Mouse (Mus musculus): ENCODE measurements around the gene D430041D05Rik. TPM values are rescaled to one million over a fixed set of nuclear protein-coding genes. Genes with fewer than 3 reads are reported as not detected.
A peak's percentile ranks its signal among the peaks of the same experiment; 100 is the strongest.

The D430041D05Rik gene
- 14.0 and 17.3 TPM in 2 replicates for polyA plus RNA-seq (2014; fragmentation: Nextera tagmentation; extraction: Ambion mirVana)

DNA sequence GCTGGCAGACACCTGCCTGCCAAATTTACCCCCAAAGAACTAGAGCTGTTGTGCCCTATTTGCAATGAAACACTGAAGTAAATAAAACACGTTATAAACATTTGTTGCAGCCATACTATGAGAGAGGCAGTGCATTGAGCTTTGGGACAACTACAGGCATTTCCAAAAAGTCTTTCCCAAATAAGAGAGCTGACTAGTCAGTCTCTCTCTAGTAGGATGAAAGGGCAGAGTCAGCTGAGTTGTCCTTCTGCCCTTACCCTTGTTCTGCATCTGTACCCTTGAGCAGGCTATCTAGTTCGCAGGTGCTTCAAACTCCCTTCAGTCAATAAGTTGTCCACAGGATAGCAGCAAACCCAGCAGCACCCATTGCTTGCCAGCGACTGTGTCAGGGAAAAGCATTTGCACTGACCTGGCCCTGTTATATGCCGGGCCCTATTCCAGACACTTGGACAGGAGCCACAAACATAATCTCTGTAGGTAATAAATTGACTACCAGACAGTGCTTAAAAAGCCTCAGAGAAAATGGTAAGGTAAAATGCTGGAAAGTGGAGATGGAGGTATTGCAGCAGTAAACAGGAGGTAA, at the start of gene D430041D05Rik:
Gene D430041D05Rik, minus strand, starts transcription at position 51 of the 583 bp plus-strand sequence.
- no peaks in the 10 kb centered on the region for H3K36me3 ChIP-seq (ENCODE audit: control insufficient read depth, insufficient read depth, low read length)
- peak within 1 kb of the TSS; percentile 72 for H3K4me2 ChIP-seq (ENCODE audit: low read depth, low read length)
- no peaks in the 10 kb centered on the region for H3K27me3 ChIP-seq (ENCODE audit: control insufficient read depth, insufficient read depth, low read length)
- no peak for ATAC-seq (ENCODE audit: low read depth)
- no peaks in the 10 kb centered on the region for H3K9me3 ChIP-seq (ENCODE audit: control insufficient read depth, low read length)
- WGBS = 54% methylated on average over 4 of the region's 4 CpGs
- H3K9ac ChIP-seq (replicated peaks; ENCODE audit: low read depth, low read length) = peak within 1 kb of the TSS; percentile 95
- H3K4me1 ChIP-seq (ENCODE audit: control insufficient read depth, insufficient read depth, low read length) = peaks cover 19% of the 10 kb centered on the region
- H3K4me3 ChIP-seq (ENCODE audit: low read depth, low read length) = peak within 1 kb of the TSS; percentile 88
- H3K27ac ChIP-seq (ENCODE audit: low read depth, low read length) = peak within 1 kb of the TSS; percentile 94

DNA sequence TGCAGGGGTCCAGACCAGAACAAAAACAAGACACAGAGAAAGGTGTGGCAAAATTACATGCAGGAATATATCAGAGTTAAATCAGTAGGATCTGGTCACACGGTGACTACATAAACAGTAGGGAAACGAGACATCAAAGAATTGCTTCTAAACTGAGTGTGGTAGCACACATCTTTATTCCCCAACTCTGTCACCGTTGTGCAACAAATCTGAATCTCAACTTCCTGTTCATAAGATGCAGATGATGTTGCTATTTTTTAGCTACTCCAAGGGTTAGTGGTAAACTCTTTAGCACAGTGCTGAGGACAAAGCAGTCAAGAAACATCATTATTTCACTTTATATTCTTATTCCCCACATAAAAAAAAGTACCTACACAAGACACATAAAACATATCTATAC, 49.2 kb upstream of the D430041D05Rik start:
- no peaks in the 10 kb centered on the region for H3K9me3 ChIP-seq (ENCODE audit: control insufficient read depth, low read length)
- ATAC-seq (ENCODE audit: low read depth) = no peak
- H3K9ac ChIP-seq (replicated peaks; ENCODE audit: low read depth, low read length) = no peak overlapping the region
- H3K4me2 ChIP-seq (ENCODE audit: low read depth, low read length) = no peak overlapping the region
- H3K36me3 ChIP-seq (ENCODE audit: control insufficient read depth, insufficient read depth, low read length) = no peaks in the 10 kb centered on the region
- no peaks in the 10 kb centered on the region for H3K4me1 ChIP-seq (ENCODE audit: control insufficient read depth, insufficient read depth, low read length)
- 65% methylated on average over 3 of the region's 3 CpGs for WGBS
- H3K27me3 ChIP-seq (ENCODE audit: control insufficient read depth, insufficient read depth, low read length) = no peaks in the 10 kb centered on the region
- H3K4me3 ChIP-seq (ENCODE audit: low read depth, low read length) = no peak overlapping the region
- no peak overlapping the region for H3K27ac ChIP-seq (ENCODE audit: low read depth, low read length)

DNA sequence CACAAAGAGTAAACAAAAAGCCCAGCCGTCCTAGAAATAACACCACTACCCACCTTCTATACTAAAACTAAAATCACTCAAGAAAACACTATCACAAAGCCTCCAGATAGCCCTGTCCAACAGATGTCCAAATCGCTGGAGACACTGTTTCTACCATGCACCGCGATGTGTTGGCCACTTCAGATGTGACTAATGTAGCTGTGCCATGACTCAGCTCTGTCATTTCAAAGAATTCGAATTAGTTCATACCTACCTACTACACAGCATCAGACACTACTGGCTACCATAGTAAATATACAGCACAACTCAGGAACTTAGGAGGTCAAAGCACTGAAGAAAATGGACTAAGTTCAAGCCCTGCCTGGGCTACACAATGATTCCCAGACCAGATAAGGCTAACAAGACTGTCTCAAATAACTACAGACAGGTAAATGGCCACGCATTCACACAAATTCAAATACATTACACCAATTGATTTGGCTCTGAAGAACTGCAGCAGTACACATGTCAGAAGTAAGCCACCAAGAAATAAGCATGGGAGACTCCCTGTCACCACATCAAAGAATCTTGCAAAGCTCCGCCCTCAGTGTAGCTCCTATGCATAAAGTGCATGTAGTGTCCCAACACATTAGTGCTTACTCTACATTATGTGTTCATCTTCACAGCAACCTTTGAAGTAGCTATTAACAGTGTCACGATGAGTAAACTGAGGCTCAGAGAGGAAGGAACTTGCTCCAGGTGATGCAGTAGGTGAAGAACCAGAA, 47.9 kb upstream of the D430041D05Rik start:
- 92% methylated on average over 8 of the region's 8 CpGs for WGBS
- no peaks in the 10 kb centered on the region for H3K36me3 ChIP-seq (ENCODE audit: control insufficient read depth, insufficient read depth, low read length)
- no peak for ATAC-seq (ENCODE audit: low read depth)
- no peaks in the 10 kb centered on the region for H3K4me1 ChIP-seq (ENCODE audit: control insufficient read depth, insufficient read depth, low read length)
- no peaks in the 10 kb centered on the region for H3K9me3 ChIP-seq (ENCODE audit: control insufficient read depth, low read length)
- H3K4me2 ChIP-seq (ENCODE audit: low read depth, low read length) = no peak overlapping the region
- H3K27ac ChIP-seq (ENCODE audit: low read depth, low read length) = no peak overlapping the region
- H3K27me3 ChIP-seq (ENCODE audit: control insufficient read depth, insufficient read depth, low read length) = no peaks in the 10 kb centered on the region
- no peak overlapping the region for H3K4me3 ChIP-seq (ENCODE audit: low read depth, low read length)
- no peak overlapping the region for H3K9ac ChIP-seq (replicated peaks; ENCODE audit: low read depth, low read length)

DNA sequence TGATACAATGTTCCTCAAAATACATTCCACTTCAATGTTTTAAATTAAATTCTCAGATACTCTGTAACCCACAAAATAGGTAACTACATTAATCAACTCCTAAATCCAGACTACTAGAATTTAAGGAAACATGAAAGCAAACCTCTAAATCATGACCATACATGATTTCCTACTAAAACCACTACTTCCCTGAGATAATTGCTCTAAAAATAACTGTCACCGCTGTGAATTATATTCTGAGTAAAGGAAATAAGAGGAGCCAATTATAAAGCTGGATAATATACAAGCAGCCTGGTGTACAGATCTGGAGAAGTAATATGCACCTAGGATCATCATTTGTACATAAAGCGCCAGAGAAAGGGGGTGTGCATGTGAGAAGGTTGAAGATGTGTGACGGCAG, 46.3 kb upstream of the D430041D05Rik start:
- no peak overlapping the region for H3K9ac ChIP-seq (replicated peaks; ENCODE audit: low read depth, low read length)
- H3K27ac ChIP-seq (ENCODE audit: low read depth, low read length) = no peak overlapping the region
- no peak overlapping the region for H3K4me3 ChIP-seq (ENCODE audit: low read depth, low read length)
- no peaks in the 10 kb centered on the region for H3K36me3 ChIP-seq (ENCODE audit: control insufficient read depth, insufficient read depth, low read length)
- no peaks in the 10 kb centered on the region for H3K4me1 ChIP-seq (ENCODE audit: control insufficient read depth, insufficient read depth, low read length)
- H3K4me2 ChIP-seq (ENCODE audit: low read depth, low read length) = no peak overlapping the region
- 90% methylated on average over 3 of the region's 3 CpGs for WGBS
- H3K27me3 ChIP-seq (ENCODE audit: control insufficient read depth, insufficient read depth, low read length) = no peaks in the 10 kb centered on the region
- no peaks in the 10 kb centered on the region for H3K9me3 ChIP-seq (ENCODE audit: control insufficient read depth, low read length)
- ATAC-seq (ENCODE audit: low read depth) = no peak

DNA sequence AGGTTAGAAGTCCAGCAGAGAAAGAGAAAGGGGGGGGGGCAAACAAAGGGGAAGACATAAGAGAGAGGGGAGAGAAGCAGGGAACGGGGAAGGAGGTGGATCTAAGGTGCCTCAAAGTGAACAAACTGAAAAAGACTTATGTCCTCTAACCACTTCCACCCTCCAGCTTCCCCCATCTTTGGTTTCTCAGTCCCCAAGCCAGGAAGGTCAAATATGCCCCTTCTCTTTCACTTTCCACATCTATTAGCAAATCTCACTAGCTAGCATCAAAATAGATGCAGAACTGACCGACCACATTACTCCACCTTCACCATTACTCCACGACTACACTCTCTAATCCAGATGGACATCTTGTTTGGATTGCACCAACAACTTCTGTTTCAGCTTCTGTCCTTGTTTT, 39.9 kb upstream of the D430041D05Rik start:
- H3K9ac ChIP-seq (replicated peaks; ENCODE audit: low read depth, low read length) = no peak overlapping the region
- H3K4me2 ChIP-seq (ENCODE audit: low read depth, low read length) = no peak overlapping the region
- no peaks in the 10 kb centered on the region for H3K36me3 ChIP-seq (ENCODE audit: control insufficient read depth, insufficient read depth, low read length)
- no peak for ATAC-seq (ENCODE audit: low read depth)
- H3K27ac ChIP-seq (ENCODE audit: low read depth, low read length) = no peak overlapping the region
- 86% methylated on average over 3 of the region's 3 CpGs for WGBS
- no peaks in the 10 kb centered on the region for H3K9me3 ChIP-seq (ENCODE audit: control insufficient read depth, low read length)
- H3K27me3 ChIP-seq (ENCODE audit: control insufficient read depth, insufficient read depth, low read length) = no peaks in the 10 kb centered on the region
- no peaks in the 10 kb centered on the region for H3K4me1 ChIP-seq (ENCODE audit: control insufficient read depth, insufficient read depth, low read length)
- H3K4me3 ChIP-seq (ENCODE audit: low read depth, low read length) = no peak overlapping the region

DNA sequence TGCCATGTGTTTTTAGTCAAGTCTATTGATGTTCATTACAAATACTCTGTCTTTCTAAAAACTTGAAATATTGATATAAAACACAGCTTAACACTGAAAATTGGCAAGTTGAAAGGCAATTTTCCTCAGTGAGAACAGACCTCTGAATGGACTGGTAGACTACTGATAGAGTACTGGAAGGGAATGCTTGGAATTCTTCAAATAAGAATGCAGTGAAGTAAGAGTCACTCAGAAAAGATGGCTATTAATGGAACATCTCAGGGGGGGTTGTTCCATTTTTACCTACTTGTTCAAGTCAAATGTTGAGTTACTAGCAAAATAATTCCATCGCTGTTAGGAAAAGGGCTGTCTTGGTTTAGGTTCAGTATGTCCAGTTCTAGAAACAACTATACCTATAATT, 38.4 kb upstream of the D430041D05Rik start:
- Histone ChIP-seq H3K27ac (ENCODE audit: low read depth, low read length) (no peak overlapping the region), H3K4me2 (ENCODE audit: low read depth, low read length) (no peak overlapping the region), H3K4me1 (ENCODE audit: control insufficient read depth, insufficient read depth, low read length) (no peaks in the 10 kb centered on the region), H3K4me3 (ENCODE audit: low read depth, low read length) (no peak overlapping the region), H3K9me3 (ENCODE audit: control insufficient read depth, low read length) (no peaks in the 10 kb centered on the region), H3K27me3 (ENCODE audit: control insufficient read depth, insufficient read depth, low read length) (no peaks in the 10 kb centered on the region), H3K9ac (replicated peaks; ENCODE audit: low read depth, low read length) (no peak overlapping the region), H3K36me3 (ENCODE audit: control insufficient read depth, insufficient read depth, low read length) (no peaks in the 10 kb centered on the region)
- 98% methylated on average over 1 of the region's 1 CpGs for WGBS
- ATAC-seq (ENCODE audit: low read depth) = no peak

DNA sequence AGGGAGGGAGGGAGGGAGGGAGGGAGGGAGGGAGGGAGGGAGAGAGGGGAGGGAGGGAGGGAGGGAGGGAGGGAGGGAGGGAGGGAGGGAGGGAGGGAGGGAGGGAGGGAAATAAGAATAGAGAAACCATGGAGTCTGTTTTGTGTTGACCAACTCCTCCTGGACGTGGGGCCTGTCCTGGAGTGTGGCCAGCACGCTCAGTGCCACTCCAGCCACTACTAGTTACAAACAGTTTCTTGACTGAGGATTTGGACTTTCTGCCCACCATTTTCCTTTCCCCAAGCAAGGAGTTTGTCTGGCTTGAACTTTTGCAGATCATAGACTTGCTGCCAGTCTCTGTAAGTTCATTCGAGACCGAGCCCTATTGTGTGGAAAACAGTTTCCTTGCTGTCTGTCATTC, 37.4 kb upstream of the D430041D05Rik start:
- WGBS = 85% methylated on average over 4 of the region's 4 CpGs

DNA sequence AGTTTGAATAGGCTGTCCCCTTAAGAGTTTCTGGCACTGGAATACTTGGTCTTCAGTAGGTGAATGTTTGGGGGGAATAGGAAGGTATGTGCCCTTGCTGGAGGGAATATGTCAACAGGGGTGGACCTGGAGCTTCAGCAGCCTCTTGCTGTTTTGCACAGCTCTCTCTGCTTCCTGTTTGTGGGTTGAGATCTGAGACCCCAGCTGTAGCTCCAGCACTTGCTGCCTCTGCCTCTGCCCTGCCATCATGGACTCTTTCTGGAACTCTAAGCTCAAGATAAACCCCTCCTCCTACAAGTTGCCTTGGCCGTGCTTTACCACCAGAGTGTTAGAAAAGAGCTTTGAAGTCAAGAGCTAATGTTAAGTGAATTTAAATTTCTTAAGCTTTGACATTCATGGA, 35.2 kb upstream of the D430041D05Rik start:
- 74% methylated on average over 1 of the region's 1 CpGs for WGBS

More for the DNA sequence above, 37.4 kb upstream of the D430041D05Rik start:
- Histone ChIP-seq H3K4me2 (ENCODE audit: low read depth, low read length) (no peak overlapping the region), H3K4me3 (ENCODE audit: low read depth, low read length) (no peak overlapping the region), H3K9me3 (ENCODE audit: control insufficient read depth, low read length) (no peaks in the 10 kb centered on the region), H3K27me3 (ENCODE audit: control insufficient read depth, insufficient read depth, low read length) (no peaks in the 10 kb centered on the region), H3K36me3 (ENCODE audit: control insufficient read depth, insufficient read depth, low read length) (no peaks in the 10 kb centered on the region), H3K9ac (replicated peaks; ENCODE audit: low read depth, low read length) (no peak overlapping the region), H3K4me1 (ENCODE audit: control insufficient read depth, insufficient read depth, low read length) (no peaks in the 10 kb centered on the region), H3K27ac (ENCODE audit: low read depth, low read length) (no peak overlapping the region)
- no peak for ATAC-seq (ENCODE audit: low read depth)

DNA sequence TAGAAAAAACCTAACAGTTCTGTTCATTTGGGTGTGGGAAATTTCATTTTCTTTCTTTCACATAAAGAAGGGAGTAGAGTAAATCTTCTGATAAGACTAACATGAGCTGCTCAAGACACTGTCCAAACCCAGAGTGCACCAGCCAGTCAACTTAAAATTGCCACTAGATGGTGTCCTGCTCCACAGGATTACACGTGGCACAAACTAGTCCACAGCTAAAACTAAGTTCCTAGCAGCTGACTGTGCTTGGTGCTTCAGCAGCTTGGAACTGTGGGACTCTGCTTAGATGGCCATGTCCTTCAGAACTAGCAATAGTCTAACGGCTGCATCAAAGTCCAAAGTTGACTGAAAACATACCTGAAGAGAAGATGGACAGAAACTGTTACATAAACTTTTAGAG, 34.0 kb upstream of the D430041D05Rik start:
- Histone ChIP-seq H3K4me2 (ENCODE audit: low read depth, low read length) (no peak overlapping the region), H3K27me3 (ENCODE audit: control insufficient read depth, insufficient read depth, low read length) (no peaks in the 10 kb centered on the region), H3K4me3 (ENCODE audit: low read depth, low read length) (no peak overlapping the region), H3K9ac (replicated peaks; ENCODE audit: low read depth, low read length) (no peak overlapping the region), H3K27ac (ENCODE audit: low read depth, low read length) (no peak overlapping the region), H3K4me1 (ENCODE audit: control insufficient read depth, insufficient read depth, low read length) (no peaks in the 10 kb centered on the region), H3K36me3 (ENCODE audit: control insufficient read depth, insufficient read depth, low read length) (no peaks in the 10 kb centered on the region), H3K9me3 (ENCODE audit: control insufficient read depth, low read length) (no peaks in the 10 kb centered on the region)
- peak; percentile 84; the same call in 1 of the 2 replicates for ATAC-seq (ENCODE audit: low read depth)
- 48% methylated on average over 2 of the region's 2 CpGs for WGBS

More for the DNA sequence above, 35.2 kb upstream of the D430041D05Rik start:
- Histone ChIP-seq H3K4me2 (ENCODE audit: low read depth, low read length) (no peak overlapping the region), H3K9me3 (ENCODE audit: control insufficient read depth, low read length) (no peaks in the 10 kb centered on the region), H3K27ac (ENCODE audit: low read depth, low read length) (no peak overlapping the region), H3K4me3 (ENCODE audit: low read depth, low read length) (no peak overlapping the region), H3K9ac (replicated peaks; ENCODE audit: low read depth, low read length) (no peak overlapping the region), H3K27me3 (ENCODE audit: control insufficient read depth, insufficient read depth, low read length) (no peaks in the 10 kb centered on the region), H3K36me3 (ENCODE audit: control insufficient read depth, insufficient read depth, low read length) (no peaks in the 10 kb centered on the region), H3K4me1 (ENCODE audit: control insufficient read depth, insufficient read depth, low read length) (no peaks in the 10 kb centered on the region)
- ATAC-seq (ENCODE audit: low read depth) = no peak
